In the genomic region with DNA sequence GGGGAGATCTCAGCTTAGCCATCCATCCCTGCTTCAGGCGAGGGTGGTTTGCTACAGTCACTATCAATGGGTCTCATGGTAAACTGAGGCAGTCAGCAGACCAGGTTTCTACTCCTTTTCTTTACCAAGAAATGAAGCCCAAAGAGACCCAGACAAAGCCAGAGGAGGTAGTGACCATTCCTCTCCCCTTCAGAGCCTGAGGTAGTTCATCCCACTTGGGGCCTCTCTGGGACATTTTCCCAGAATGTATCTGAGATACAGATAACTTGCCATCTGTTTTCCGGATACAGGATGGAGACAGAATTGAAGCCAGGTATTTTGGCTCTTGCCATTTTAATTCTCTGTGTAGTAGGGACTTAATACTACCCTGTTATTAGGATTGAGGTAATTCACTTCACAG, we compare ENCODE assay signal across 11 mouse cellular contexts.
"Had no signal": no experiment of that assay in that cellular context is flagged by ENCODE, and none has a peak within 500 bp of the region (broad histone marks: within the 10 kb centered on the region; RNA-seq: fewer than 3 reads in every experiment).

No protein-coding gene starts in this region.

- DNase-seq: kidney, postnatal 25 days; layer of hippocampus, adult 9-11 months; layer of hippocampus, postnatal 36 days; lung, embryonic 14.5 days; lung, postnatal 10 days; right cerebral cortex, postnatal 4 days; spleen, adult 18-20 months; thymus, adult 18-20 months; thymus, postnatal 14 days had no signal

- ATAC-seq: liver, embryonic 12.5 days; midbrain, embryonic 13.5 days had no signal
